Mouse (Mus musculus) thymus, adult 2 months (tissue): ENCODE measurements at regions not wholly inside any gene's neighbourhood (a gene's known extent, or its start where the extent isn't known, plus 50 kb on each side); places are given as distances from the start of the nearest gene placed in this dataset.

Source experiments
- DNase-seq: peaks from one replicate; pipeline ENCODE4 v3.0.0; 2021
- H3K27ac ChIP-seq: fragments of 200-500 bp; 2 replicates; pipeline ENCODE4 v1.5.1; 2012; ENCODE audit warnings: low read length, control low read depth; ENCODE audit not compliant: control insufficient read depth, insufficient read depth
- H3K27me3 ChIP-seq: fragments of 200-500 bp; 2 replicates; pipeline ENCODE4 v1.6.1; 2012; ENCODE audit warnings: mild to moderate bottlenecking, low read length, moderate library complexity, mixed read lengths; ENCODE audit not compliant: control insufficient read depth, insufficient read depth
- H3K36me3 ChIP-seq: fragments of 200-500 bp; 2 replicates; pipeline ENCODE4 v1.6.1; 2012; ENCODE audit warnings: mild to moderate bottlenecking, low read length, moderate library complexity; ENCODE audit not compliant: control insufficient read depth, insufficient read depth
- H3K4me1 ChIP-seq: fragments of 200-500 bp; replicated peaks from 2 replicates; pipeline ENCODE4 v1.6.1; 2012; ENCODE audit warnings: low read length; ENCODE audit not compliant: control insufficient read depth, insufficient read depth
- H3K4me3 ChIP-seq: fragments of 200-500 bp; 2 replicates; pipeline ENCODE4 v1.5.1; 2012; ENCODE audit warnings: mild to moderate bottlenecking, low read length, control low read depth, moderate library complexity; ENCODE audit not compliant: control insufficient read depth, insufficient read depth
- CTCF ChIP-seq: fragments of 200-500 bp; IDR thresholded peaks from 2 replicates; pipeline ENCODE4 v1.5.1; 2012; ENCODE audit warnings: mild to moderate bottlenecking, control low read depth, low read length, moderate library complexity, borderline replicate concordance; ENCODE audit not compliant: control insufficient read depth, poor library complexity, insufficient read depth; ENCODE audit errors: extremely low read depth
- POLR2A ChIP-seq: fragments of 200-500 bp; IDR thresholded peaks from 2 replicates; pipeline ENCODE4 v1.6.1; 2012; ENCODE audit warnings: mild to moderate bottlenecking, low read length, control low read depth, moderate library complexity; ENCODE audit not compliant: control insufficient read depth, poor library complexity, insufficient read depth; ENCODE audit errors: extremely low read depth
- WGBS: fragments of 180-500 bp; shearing (Covaris S2); methylation state at CpG from one replicate; pipeline ENCODE4 v1.1.7; 2018; 5-methylcytosine and 5-hydroxymethylcytosine counted together

DNA sequence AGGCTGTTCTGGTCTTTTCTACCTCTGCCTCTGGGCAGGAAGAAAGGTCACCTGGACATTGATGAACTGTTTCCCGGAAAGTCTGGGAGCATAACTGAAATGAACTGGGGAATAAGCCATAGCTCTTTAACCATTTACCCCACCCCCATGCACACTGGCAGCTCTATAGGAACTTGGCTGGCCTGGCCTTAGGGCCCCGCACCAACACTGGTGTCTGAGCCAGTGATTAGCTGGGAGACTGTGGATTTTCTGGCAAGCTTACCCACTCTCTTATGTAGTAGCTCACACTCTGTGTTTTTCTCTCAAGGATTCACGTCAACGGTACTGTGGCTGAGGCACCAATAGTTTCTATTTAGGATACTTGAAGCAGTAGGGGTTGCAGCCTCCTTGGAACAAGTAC is 439.8 kb upstream of the Zdhhc25 start:
- WGBS = 93% methylated on average over 4 of the region's 4 CpGs

DNA sequence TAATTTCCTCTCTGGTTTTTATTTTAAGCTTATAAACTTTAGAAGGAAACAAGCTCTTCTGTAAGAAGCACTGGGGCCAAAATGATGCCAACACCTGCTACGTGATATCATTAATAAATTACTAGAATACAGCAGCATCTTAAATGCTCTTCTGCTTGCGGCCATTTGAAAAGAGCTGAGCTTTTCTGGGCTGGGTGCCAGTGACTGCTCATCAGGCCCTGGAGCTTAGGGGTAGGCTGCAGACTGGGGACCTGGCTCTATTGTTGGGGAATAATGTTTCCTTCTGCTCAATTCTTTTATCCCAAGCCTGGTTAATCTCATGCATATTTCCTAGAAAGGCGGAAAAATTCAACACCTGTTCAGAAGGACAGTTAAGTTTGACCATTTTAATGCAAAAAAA is 436.7 kb upstream of the Zdhhc25 start:
- Histone ChIP-seq H3K4me3 (no peak overlapping the region), H3K27ac (no peak overlapping the region), H3K36me3 (no peaks in the 10 kb centered on the region), H3K27me3 (no peaks in the 10 kb centered on the region), H3K4me1 (no peaks in the 10 kb centered on the region)
- 84% methylated on average over 3 of the region's 3 CpGs for WGBS
- DNase-seq = no peak
- TF ChIP-seq POLR2A = no peak
- TF ChIP-seq CTCF = no peak

More for the DNA sequence above, 439.8 kb upstream of the Zdhhc25 start:
- DNase-seq = no peak
- Histone ChIP-seq H3K4me1 (no peaks in the 10 kb centered on the region), H3K4me3 (no peak overlapping the region), H3K27ac (no peak overlapping the region), H3K36me3 (no peaks in the 10 kb centered on the region), H3K27me3 (no peaks in the 10 kb centered on the region)
- no peak for TF ChIP-seq POLR2A
- no peak for TF ChIP-seq CTCF

- TF ChIP-seq CTCF (no peak), POLR2A (no peak)
- no peaks in the 10 kb centered on the region for H3K27me3 ChIP-seq
- no peaks in the 10 kb centered on the region for H3K4me1 ChIP-seq
- no peak for DNase-seq
- H3K36me3 ChIP-seq = no peaks in the 10 kb centered on the region
- WGBS = 43% methylated on average over 3 of the region's 3 CpGs
- H3K27ac ChIP-seq = no peak overlapping the region
- no peak overlapping the region for H3K4me3 ChIP-seq
Measured at GRCm38 (mm10) chr15:88174326-88174725, 425.8 kb upstream of the Zdhhc25 start.

DNA sequence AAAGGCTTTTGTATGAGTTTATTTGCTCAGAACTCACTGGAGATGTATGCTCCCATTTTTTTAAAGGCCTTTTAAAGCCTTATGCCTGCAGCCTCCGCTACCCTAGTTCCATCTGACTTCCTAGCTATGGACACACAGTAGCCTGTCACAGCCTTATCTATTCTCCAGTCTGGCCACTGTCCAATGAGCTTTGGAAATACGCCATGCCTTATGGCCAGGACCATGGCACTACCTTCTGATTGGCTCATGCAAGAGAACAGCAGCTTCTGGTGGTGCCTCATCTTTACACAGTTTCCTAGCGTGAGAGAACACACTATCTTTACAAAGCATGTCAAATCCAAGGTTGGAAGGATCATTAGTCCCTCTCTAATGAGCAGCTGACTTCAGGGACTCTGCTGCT is 424.1 kb upstream of the Zdhhc25 start:
- H3K27me3 ChIP-seq = no peaks in the 10 kb centered on the region
- no peaks in the 10 kb centered on the region for H3K36me3 ChIP-seq
- WGBS = 79% methylated on average over 3 of the region's 3 CpGs
- DNase-seq = no peak
- H3K4me3 ChIP-seq = no peak overlapping the region
- H3K4me1 ChIP-seq = no peaks in the 10 kb centered on the region
- no peak overlapping the region for H3K27ac ChIP-seq
- TF ChIP-seq POLR2A (no peak), CTCF (no peak)

- Histone ChIP-seq H3K27me3 (no peaks in the 10 kb centered on the region), H3K27ac (no peak overlapping the region), H3K4me3 (no peak overlapping the region), H3K4me1 (no peaks in the 10 kb centered on the region), H3K36me3 (no peaks in the 10 kb centered on the region)
- 94% methylated on average over 2 of the region's 2 CpGs for WGBS
- DNase-seq = no peak
- TF ChIP-seq POLR2A = no peak
- TF ChIP-seq CTCF = no peak
Measured at GRCm38 (mm10) chr15:88196539-88196938, 403.6 kb upstream of the Zdhhc25 start.

DNA sequence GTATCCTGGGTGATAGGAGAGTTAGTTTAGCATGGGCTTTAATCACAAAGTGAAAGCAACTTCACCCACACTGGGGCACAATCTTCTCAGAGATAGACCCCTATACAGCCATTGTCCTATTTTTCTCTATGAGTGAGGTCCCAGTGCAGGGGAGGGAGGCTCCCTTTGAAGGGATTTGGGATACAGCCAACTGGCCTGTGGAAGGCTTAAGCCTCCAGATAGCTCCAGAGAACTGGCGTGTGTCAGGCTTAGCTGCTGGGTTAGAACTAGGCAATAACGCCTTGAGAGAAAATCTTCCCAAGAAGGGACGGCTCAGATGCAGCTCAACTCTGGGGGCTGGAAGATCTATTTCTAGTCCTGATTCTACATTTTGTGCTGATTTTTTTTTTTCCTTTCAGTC is 397.4 kb upstream of the Zdhhc25 start:
- H3K4me3 ChIP-seq = no peak overlapping the region
- WGBS = 89% methylated on average over 3 of the region's 3 CpGs

DNA sequence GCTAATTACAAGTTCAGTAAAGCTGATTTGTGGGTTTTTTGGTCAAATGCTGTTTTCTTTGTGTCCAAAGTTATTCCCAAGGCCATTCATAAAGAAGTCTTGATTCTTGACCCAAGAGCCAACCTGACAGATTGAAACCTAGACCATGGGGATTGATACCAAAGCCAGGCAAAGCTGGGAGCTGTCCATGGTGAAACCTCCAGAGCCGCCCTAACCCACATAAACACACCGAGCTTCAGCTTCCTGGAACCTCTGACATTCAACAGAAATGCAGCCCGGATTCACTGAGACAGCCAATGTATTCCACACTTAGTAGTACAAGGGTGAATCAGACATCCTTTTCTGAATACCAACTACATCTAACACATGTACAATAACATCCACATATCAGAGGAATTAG is 386.7 kb upstream of the Zdhhc25 start:
- Histone ChIP-seq H3K27ac (no peak overlapping the region), H3K36me3 (no peaks in the 10 kb centered on the region), H3K4me1 (no peaks in the 10 kb centered on the region), H3K27me3 (no peaks in the 10 kb centered on the region), H3K4me3 (no peak overlapping the region)
- WGBS = 51% methylated on average over 3 of the region's 3 CpGs
- no peak for DNase-seq
- TF ChIP-seq POLR2A (no peak), CTCF (no peak)

More for the DNA sequence above, 397.4 kb upstream of the Zdhhc25 start:
- TF ChIP-seq POLR2A = no peak
- TF ChIP-seq CTCF = no peak
- Histone ChIP-seq H3K27me3 (no peaks in the 10 kb centered on the region), H3K36me3 (no peaks in the 10 kb centered on the region), H3K4me1 (no peaks in the 10 kb centered on the region), H3K27ac (no peak overlapping the region)
- no peak for DNase-seq
